Mouse (Mus musculus) forebrain, embryonic 14.5 days (tissue): ENCODE data around the gene Apela. TPM values are rescaled to one million over a fixed set of nuclear protein-coding genes. Genes with fewer than 3 reads are reported as not detected.
A peak's percentile ranks its signal among the peaks of the same experiment; 100 is the strongest.

ENCODE experiments used
- ATAC-seq: fragments of 200-750 bp; cut with Nextera tagmentation; 2 replicates; pipeline ENCODE4 v1.8.0; 2017; ENCODE audit warnings: mild to moderate bottlenecking, moderate library complexity
- DNase-seq: peaks from one replicate; pipeline ENCODE4 v3.0.0-alpha.2; 2015; ENCODE audit warnings: low spot score
- H3K27ac ChIP-seq: fragments of 300-500 bp; sonication (generic); 2 replicates; pipeline ENCODE4 v1.5.1; 2014; ENCODE audit warnings: low read depth, mild to moderate bottlenecking, control low read depth, low read length, moderate library complexity
- H3K27me3 ChIP-seq: fragments of 300-500 bp; sonication (generic); replicated peaks from 2 replicates; pipeline ENCODE4 v1.6.1; 2014; ENCODE audit warnings: low read length, control low read depth, mixed read lengths; ENCODE audit not compliant: control insufficient read depth, insufficient read depth
- H3K36me3 ChIP-seq: fragments of 300-500 bp; sonication (generic); 2 replicates; pipeline ENCODE4 v1.6.1; 2014; ENCODE audit warnings: low read length, control low read depth; ENCODE audit not compliant: control insufficient read depth, insufficient read depth
- H3K4me1 ChIP-seq: fragments of 300-500 bp; sonication (generic); 2 replicates; pipeline ENCODE4 v1.6.1; 2014; ENCODE audit warnings: antibody characterized with exemption, low read length, control low read depth; ENCODE audit not compliant: control insufficient read depth, insufficient read depth
- H3K4me2 ChIP-seq: fragments of 300-500 bp; sonication (generic); 2 replicates; pipeline ENCODE4 v1.6.1; 2014; ENCODE audit warnings: mild to moderate bottlenecking, control low read depth, low read length
- H3K4me3 ChIP-seq: fragments of 300-500 bp; sonication (generic); 2 replicates; pipeline ENCODE4 v1.5.1; 2014; ENCODE audit warnings: low read depth, low read length, control low read depth
- H3K9ac ChIP-seq: fragments of 300-500 bp; sonication (generic); 2 replicates; pipeline ENCODE4 v1.6.1; 2014; ENCODE audit warnings: mild to moderate bottlenecking, low read length, control low read depth, moderate library complexity
- H3K9me3 ChIP-seq: fragments of 300-500 bp; sonication (generic); replicated peaks from 2 replicates; pipeline ENCODE4 v1.6.1; 2016; ENCODE audit warnings: low read length, control low read depth, mixed read lengths; ENCODE audit not compliant: control insufficient read depth
- WGBS: fragments of 180-500 bp; shearing (Covaris S2); extraction: QIAGEN DNeasy Blood & Tissue Kit; methylation state at CpG from one replicate; pipeline ENCODE4 v1.1.7; 2014; 5-methylcytosine and 5-hydroxymethylcytosine counted together
- polyA plus RNA-seq: library from polyadenylated mRNA; unstranded; fragments of >200 nt; fragmentation: Nextera tagmentation; extraction: Ambion mirVana; gene quantifications from 2 replicates; pipeline ENCODE4 v1.2.1, GENCODE M21; 2014

Gene Apela
- polyA plus RNA-seq: 1.1 and 1.3 TPM in 2 replicates

DNA sequence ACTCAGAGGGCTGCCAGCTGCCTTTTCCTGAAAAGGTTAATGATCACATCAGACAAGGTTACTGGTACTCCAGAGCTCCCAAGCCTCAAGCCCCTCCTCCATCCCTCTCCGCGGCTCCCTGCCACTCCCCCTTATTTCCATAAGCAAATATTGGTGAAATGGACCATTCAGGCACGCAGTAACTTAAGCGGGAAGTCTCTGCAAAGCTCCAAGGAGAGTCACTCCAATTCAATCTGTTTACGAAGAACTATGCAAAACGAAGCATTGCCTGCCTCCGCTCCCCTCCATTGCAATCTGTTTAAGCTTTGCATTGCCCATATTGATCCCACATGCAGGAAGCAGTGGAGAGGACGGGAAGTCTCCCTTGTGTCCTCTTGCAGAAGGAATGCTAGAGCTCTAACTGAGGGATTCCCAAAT lies at the start of gene Apela:
Gene Apela (minus strand): TSS at position 220 of the 417 bp plus-strand sequence.
- H3K27ac ChIP-seq: no peak within 1 kb of the TSS
- H3K36me3 ChIP-seq: no peaks in the 10 kb centered on the region
- no peaks in the 10 kb centered on the region for H3K4me1 ChIP-seq
- 2% methylated on average over 8 of the region's 8 CpGs for WGBS
- H3K9me3 ChIP-seq: no peaks in the 10 kb centered on the region
- no peaks in the 10 kb centered on the region for H3K27me3 ChIP-seq
- H3K4me3 ChIP-seq: peak within 1 kb of the TSS; percentile 20
- peak within 1 kb of the TSS; percentile 49 for H3K4me2 ChIP-seq
- DNase-seq (peak; percentile 51), ATAC-seq (peak; percentile 76; the same call in 1 of the 2 replicates)
- H3K9ac ChIP-seq: peak within 1 kb of the TSS; percentile 13; the same call in 1 of the 2 replicates

- WGBS: 80% methylated on average over 2 of the region's 2 CpGs
These were observed 48.5 kb upstream of the Apela start for GRCm38 (mm10) chr8:65085680-65086079.

DNA sequence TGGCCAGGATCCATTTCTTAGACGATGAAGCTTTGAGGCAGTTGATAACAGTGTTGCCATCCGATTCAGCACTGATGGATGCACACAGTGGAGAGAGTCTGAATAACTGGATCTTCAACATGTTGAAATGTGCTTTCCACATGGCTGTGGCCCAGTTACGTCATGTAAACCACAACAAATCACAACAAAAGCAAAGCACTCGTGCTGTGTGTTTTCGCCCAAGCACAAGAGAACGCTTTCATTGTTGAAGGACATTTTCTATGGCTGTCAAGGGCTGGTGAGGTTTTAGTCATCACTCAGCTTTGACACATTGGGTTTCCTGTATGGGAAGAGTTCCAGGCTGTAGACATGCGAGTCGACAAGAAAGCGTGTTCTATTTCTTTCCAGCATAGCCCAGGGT lies 43.6 kb upstream of the Apela start:
- WGBS: 87% methylated on average over 9 of the region's 9 CpGs
- Histone ChIP-seq H3K4me2 (no peak overlapping the region), H3K9ac (no peak overlapping the region), H3K4me3 (no peak overlapping the region), H3K27ac (no peak overlapping the region), H3K36me3 (no peaks in the 10 kb centered on the region), H3K9me3 (no peaks in the 10 kb centered on the region), H3K4me1 (no peaks in the 10 kb centered on the region), H3K27me3 (no peaks in the 10 kb centered on the region)
- DNase-seq (no peak), ATAC-seq (no peak)

More at GRCm38 (mm10) chr8:65085680-65086079, 48.5 kb upstream of the Apela start:
- Histone ChIP-seq H3K4me3 (no peak overlapping the region), H3K36me3 (no peaks in the 10 kb centered on the region), H3K4me2 (no peak overlapping the region), H3K9me3 (no peaks in the 10 kb centered on the region), H3K27ac (no peak overlapping the region), H3K4me1 (no peaks in the 10 kb centered on the region), H3K27me3 (no peaks in the 10 kb centered on the region), H3K9ac (no peak overlapping the region)
- ATAC-seq: no peak
- no peak for DNase-seq

- DNase-seq: no peak
- H3K9ac ChIP-seq: no peak within 1 kb of the TSS
- no peak within 1 kb of the TSS for H3K4me3 ChIP-seq
- WGBS: 100% methylated on average over 2 of the region's 2 CpGs
- no peaks in the 10 kb centered on the region for H3K4me1 ChIP-seq
- no peaks in the 10 kb centered on the region for H3K27me3 ChIP-seq
- H3K9me3 ChIP-seq: no peaks in the 10 kb centered on the region
- no peaks in the 10 kb centered on the region for H3K36me3 ChIP-seq
- no peak for ATAC-seq
- H3K27ac ChIP-seq: no peak within 1 kb of the TSS
- no peak within 1 kb of the TSS for H3K4me2 ChIP-seq
These were observed 37.6 kb upstream of the Apela start, which contains the start of gene Gm10663 for GRCm38 (mm10) chr8:65074733-65075132. Gm10663 (plus strand) TSS chr8:65075033.

DNA sequence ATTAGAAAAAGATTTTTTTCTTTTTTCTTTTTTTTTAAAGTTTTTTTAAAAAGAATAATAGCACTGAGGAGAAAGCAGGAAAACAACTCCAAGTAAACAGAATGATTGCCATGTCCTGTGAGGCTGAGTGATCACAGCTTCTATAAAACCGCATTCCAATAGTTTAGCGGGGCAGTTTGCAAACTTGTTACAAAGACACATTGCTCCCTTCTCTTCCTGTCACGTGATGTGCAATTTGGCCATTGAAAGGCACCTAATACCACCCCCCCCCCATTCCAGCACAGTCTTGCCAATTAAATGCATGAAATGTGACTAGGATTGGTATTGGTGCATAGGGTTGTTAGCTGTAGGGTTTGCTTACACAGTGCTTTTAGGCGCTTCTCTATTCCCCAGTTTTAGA lies 33.9 kb upstream of the Apela start:
- H3K27ac ChIP-seq: no peak overlapping the region
- no peak for DNase-seq
- H3K4me3 ChIP-seq: no peak overlapping the region
- H3K4me1 ChIP-seq: no peaks in the 10 kb centered on the region
- H3K27me3 ChIP-seq: no peaks in the 10 kb centered on the region
- H3K9me3 ChIP-seq: no peaks in the 10 kb centered on the region
- no peak for ATAC-seq
- no peaks in the 10 kb centered on the region for H3K36me3 ChIP-seq
- no peak overlapping the region for H3K4me2 ChIP-seq
- 64% methylated on average over 4 of the region's 4 CpGs for WGBS
- no peak overlapping the region for H3K9ac ChIP-seq

DNA sequence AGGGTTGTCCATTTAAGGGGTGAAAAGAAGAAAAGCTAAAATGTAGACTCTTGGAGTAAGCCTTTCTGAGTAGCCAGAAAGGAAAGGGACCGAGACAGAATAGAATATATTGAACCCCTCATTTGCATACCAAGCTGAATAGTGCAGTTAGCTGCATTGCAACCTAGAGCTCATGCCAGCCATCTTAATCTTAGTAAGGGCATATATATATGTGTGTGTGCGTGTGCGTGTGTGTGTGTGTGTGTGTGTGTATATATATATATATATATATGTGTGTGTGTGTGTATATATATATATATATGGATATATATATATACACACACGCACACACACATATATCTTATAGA lies 31.3 kb upstream of the Apela start:
- 49% methylated on average over 4 of the region's 4 CpGs for WGBS
- DNase-seq (no peak), ATAC-seq (peak; percentile 67)
- Histone ChIP-seq H3K4me3 (no peak overlapping the region), H3K9ac (no peak overlapping the region), H3K9me3 (no peaks in the 10 kb centered on the region), H3K4me1 (no peaks in the 10 kb centered on the region), H3K4me2 (peak overlapping the region; percentile 29; the same call in 1 of the 2 replicates), H3K27ac (no peak overlapping the region), H3K36me3 (no peaks in the 10 kb centered on the region), H3K27me3 (no peaks in the 10 kb centered on the region)

DNA sequence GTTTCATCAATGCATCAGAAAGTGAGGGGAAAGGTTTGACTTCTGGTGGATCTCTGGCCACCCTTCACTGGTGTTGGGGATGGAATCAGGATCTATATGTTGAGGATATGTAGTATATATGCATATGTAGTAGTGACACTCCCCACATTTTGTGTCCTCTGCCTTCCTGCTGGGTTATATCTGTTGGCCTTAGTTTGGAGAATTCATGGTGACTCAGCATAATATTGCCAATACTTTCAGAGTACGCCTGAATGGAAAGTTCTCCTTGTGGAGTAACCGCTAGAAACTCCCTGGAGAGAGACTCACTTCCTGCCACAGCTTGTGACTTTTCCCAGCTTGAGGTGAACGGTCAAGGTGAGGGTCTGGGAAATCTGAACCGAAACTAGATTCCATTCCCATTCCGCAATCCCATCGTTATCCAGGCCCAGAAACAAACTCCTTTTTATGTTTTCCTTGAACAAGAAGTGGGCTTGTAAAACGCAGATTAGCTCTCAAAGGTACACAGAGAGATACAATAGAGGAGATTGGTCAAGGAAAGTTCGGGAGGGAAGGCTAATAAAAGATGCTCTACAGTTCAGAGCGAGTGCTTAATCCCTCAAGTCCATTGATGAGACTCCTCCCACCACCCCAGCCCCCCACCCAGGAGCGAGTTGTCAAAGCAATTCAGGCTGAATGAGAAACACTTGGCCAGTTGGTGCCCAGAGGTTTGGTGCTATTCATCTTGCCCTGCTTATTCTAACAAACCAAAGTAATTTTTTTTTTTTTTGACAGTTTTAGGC lies 30.7 kb upstream of the Apela start:
- H3K4me2 ChIP-seq: peak overlapping the region; percentile 29; the same call in 1 of the 2 replicates
- no peak overlapping the region for H3K4me3 ChIP-seq
- DNase-seq (peak; percentile 46), ATAC-seq (peak; percentile 68)
- H3K36me3 ChIP-seq: no peaks in the 10 kb centered on the region
- H3K27me3 ChIP-seq: no peaks in the 10 kb centered on the region
- no peaks in the 10 kb centered on the region for H3K9me3 ChIP-seq
- no peak overlapping the region for H3K27ac ChIP-seq
- 7% methylated on average over 10 of the region's 10 CpGs for WGBS
- no peak overlapping the region for H3K9ac ChIP-seq
- H3K4me1 ChIP-seq: no peaks in the 10 kb centered on the region

GRCm38 (mm10) chr8:65067031-65067430 lies 29.9 kb upstream of the Apela start:
- no peak overlapping the region for H3K4me2 ChIP-seq
- 94% methylated on average over 4 of the region's 4 CpGs for WGBS
- DNase-seq (no peak), ATAC-seq (no peak)
- no peaks in the 10 kb centered on the region for H3K27me3 ChIP-seq
- H3K9me3 ChIP-seq: no peaks in the 10 kb centered on the region
- H3K9ac ChIP-seq: no peak overlapping the region
- H3K27ac ChIP-seq: no peak overlapping the region
- no peaks in the 10 kb centered on the region for H3K4me1 ChIP-seq
- H3K36me3 ChIP-seq: no peaks in the 10 kb centered on the region
- H3K4me3 ChIP-seq: no peak overlapping the region

DNA sequence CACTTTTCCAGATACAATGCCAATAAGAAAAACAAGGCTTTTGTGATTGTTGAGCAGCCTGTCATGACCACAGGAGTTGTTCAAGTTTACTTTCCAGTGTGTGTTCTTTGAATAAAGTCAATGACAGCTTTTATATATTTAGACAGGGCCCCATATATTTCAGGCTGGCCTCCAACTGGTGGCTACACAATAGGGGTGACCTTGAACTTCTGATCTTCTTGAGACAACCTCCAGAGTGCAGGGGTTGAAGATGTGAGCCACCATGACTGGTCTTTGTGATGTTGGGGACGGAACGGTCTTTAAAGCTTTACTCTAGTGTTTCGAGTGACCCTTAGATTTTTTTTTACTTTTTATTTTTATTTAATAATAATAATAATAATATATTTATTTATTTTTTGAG lies 28.5 kb upstream of the Apela start:
- no peaks in the 10 kb centered on the region for H3K36me3 ChIP-seq
- no peak overlapping the region for H3K4me2 ChIP-seq
- H3K4me1 ChIP-seq: no peaks in the 10 kb centered on the region
- no peak overlapping the region for H3K4me3 ChIP-seq
- H3K27me3 ChIP-seq: no peaks in the 10 kb centered on the region
- H3K9me3 ChIP-seq: no peaks in the 10 kb centered on the region
- DNase-seq (no peak), ATAC-seq (no peak)
- H3K9ac ChIP-seq: no peak overlapping the region
- 91% methylated on average over 3 of the region's 3 CpGs for WGBS
- no peak overlapping the region for H3K27ac ChIP-seq
